Mouse (Mus musculus) frontal cortex, postnatal 36 days (tissue): ENCODE data around the gene Foxp1.

Experiments used
- DNase-seq, 2 experiments: peaks; one replicate each; pipeline ENCODE4 v3.0.0; 2022; ENCODE audit warnings: low spot score in 2 of 2

The Foxp1 gene

DNA sequence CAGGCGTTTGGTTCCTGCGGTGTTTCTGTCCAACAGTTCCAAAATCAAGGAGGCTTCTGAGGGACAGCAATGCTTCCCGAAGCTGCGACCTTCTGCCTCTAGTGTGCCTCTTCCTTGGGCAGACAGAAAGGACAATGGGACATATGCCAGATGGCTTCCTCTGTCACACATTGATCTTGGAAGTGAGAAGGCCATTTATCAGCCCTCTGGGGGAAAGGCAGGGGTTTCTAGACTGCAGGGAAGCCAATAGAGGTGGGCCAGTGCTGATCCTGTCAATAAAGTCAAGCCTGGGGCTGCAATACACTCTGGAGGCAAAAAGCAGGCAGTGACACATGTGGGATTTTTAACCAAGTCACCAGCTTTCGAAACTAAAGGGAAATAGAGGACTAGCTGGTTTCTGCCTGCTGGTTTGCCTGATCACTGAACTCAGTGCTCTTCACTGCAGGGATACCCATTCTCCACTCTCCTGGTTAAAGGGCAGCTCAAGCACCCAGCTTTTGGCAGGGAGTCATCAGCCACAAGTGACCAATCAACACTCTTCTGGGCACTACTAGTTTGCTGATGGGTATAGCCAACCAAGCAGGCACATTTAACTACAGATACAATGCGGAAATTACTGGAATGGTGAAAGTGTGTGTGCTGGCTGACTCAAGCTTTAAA is 315.2 kb downstream of the Foxp1 start:
- no peak for DNase-seq

DNA sequence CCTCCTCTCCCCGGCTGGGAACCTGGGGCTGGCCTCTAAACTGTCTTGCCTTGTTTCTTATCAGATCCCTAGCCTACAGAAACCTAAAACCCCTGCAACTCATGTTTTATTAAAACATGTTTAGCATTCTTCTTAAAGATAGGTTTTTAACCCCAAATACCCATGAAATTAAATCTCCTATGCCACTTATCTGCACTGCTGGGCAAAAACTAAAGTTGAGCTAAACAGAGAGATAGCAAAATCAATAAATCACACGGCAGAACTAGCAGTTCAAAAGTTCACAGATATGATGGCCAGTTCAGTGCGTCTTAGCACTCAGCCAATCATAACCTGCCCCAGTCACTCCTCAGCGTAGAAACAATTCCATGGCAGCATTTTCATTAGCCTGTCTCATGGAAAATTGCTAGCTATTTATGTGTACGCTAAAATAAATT is 316.1 kb downstream of the Foxp1 start:
- no peak for DNase-seq

- DNase-seq = no peak
These were observed 316.7 kb downstream of the Foxp1 start for GRCm38 (mm10) chr6:99205587-99206436.

GRCm38 (mm10) chr6:99204780-99205586 is 317.5 kb downstream of the Foxp1 start:
- DNase-seq = no peak

GRCm38 (mm10) chr6:99204052-99204779 is 318.3 kb downstream of the Foxp1 start:
- no peak for DNase-seq

DNA sequence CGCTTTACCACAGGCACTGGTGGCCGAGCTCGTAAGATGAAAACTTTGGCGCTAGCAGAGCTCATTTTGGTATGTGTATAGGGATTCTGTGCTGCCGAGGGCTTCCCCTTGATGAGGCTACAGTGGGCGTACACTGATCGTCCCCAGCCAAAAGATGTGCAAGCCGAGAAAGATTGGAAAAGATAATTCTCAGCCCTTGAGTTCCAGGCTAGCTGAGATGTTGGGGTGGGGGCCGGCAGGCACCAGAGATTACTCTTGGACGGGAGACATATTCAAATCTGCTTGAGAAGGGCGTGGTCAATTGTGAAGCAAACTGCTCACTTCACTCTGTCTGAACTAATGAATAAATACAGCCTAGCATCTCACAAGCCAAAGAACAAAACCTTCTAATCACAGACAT is 319.3 kb downstream of the Foxp1 start:
- DNase-seq = no peak

GRCm38 (mm10) chr6:99202781-99203180 is 319.7 kb downstream of the Foxp1 start:
- DNase-seq = no peak

DNA sequence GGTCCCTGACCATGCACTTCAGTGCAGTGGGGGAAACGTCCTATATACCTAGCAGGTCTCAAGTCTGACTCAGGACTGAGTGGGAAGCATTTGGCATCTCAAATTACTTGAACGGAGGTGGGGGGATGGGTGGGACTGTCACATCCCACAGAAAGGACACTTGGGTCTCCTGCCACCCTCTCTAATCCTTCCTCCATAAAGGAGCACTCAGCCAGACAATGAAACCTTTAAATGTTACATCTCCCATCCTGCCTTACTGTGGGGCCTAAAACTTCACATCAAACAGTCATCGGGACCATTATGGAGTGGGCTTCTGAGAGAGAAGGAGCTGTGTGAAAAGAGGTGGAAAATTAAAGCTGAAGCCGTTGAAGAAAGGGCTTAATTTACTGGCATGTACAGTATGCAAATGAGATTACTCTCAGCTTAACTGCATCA is 321.2 kb downstream of the Foxp1 start:
- DNase-seq = peak in 1 of 2 experiments; percentile 11

- DNase-seq = peak in 1 of 2 experiments; percentile 16
These were observed 321.9 kb downstream of the Foxp1 start for GRCm38 (mm10) chr6:99200656-99201055.

GRCm38 (mm10) chr6:99199277-99199676 is 323.2 kb downstream of the Foxp1 start:
- no peak for DNase-seq

- DNase-seq = no peak
These were observed 328.8 kb downstream of the Foxp1 start for GRCm38 (mm10) chr6:99193697-99194096.

DNA sequence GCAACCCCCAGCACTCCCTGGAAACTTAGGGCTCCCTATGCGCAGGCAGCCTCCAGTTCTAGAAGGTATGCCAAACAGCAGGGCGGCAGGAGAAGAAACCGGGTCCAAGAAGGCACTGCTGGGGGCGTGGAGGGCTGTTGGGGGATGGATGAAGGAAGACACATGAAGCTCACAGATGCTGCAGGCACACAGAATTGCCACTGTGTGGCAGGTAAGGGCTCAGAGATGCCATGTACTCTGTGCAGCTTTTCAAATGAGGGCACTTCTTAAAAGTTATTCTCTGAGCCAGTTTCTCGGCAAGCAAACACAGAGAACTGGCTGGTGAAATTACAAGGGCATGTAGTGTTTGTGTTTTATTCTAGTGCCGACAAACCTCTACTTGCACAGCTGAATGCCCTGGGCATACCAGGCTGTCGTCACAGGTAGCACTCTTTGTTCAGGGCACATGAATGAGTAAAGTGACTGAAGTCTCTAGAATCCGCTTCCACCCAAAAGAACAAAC is 330.8 kb downstream of the Foxp1 start:
- no peak for DNase-seq

GRCm38 (mm10) chr6:99191041-99191635 is 331.4 kb downstream of the Foxp1 start:
- no peak for DNase-seq

GRCm38 (mm10) chr6:99189967-99190366 is 332.6 kb downstream of the Foxp1 start:
- no peak for DNase-seq

DNA sequence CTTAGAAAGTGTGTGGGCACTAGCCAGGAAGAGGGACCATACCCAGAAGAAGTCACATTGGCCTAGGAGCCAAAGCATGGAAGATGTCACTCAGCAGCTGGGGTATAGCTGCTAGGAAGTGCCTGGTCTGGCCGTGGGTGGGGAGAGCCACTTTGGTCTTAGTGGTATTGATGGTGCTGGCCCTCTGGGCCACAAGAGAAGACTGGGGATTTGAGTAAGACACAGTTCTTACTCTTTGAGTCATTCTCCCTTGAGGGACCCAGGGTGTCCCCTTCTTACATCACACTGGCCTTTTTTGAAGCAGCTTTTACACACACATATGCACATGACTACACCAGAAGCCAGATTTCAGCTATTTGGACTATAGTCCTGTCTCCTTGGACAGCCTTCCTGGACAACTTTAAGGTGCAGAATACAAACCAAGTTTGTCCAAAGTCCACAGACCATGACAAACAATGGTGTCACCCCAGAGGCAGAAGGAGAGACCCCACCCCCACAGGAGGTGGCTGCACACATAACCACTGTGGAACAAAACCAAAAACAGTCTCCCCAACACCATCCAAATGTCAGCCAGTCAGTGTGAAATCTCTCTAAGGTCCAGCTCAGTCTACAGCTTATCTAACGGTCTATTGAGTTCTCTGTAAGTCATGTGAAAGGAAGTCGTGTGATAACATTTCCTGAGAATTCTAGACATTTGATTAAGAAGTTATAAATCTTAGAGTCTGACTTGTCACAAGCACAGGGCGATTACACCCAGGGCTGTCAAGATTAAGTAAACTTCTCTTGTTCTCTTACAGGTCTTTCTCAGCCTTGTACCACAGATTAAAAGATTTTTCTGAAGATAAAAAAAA is 333.9 kb downstream of the Foxp1 start:
- DNase-seq = no peak

DNA sequence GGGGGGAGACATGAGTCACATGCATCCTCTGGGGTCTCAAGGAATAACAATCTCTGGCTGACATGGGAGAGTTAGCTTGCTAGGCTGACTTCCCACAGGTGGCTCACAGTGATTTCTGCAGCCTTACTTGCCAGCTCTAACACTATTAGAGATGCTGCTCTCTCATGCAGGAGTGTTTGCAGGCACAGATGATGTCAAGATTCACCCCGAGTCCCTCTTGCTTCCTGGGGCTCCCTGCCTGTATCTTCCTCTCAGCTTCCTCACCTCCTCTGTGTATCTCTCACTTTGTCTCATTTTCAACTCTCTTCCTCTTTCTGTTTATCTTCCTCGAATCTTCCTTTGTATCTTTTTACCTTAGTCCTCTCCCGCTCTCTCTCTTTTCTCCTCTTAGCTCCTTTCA is 334.6 kb downstream of the Foxp1 start:
- no peak for DNase-seq

DNA sequence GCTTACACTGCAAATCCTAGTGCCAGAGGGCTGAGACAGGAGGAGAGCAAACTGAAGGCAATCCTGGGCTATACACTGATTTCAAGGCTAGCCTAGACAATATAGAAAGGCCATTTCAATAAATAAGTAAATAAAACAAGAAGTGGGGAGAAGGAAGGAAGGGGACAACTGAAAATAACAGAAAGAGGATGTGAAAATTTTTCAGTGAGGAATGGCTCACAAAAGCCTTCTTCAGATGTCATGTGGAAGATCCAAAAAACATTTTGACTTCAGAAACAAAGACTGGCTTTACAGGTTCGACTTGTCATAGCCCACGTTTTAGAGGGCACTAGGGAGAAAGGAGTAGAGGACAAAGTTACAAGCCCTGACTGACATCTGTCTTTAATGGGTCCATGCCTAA is 335.1 kb downstream of the Foxp1 start:
- DNase-seq = no peak

- DNase-seq = no peak
These were observed 336.0 kb downstream of the Foxp1 start for GRCm38 (mm10) chr6:99186569-99186968.

DNA sequence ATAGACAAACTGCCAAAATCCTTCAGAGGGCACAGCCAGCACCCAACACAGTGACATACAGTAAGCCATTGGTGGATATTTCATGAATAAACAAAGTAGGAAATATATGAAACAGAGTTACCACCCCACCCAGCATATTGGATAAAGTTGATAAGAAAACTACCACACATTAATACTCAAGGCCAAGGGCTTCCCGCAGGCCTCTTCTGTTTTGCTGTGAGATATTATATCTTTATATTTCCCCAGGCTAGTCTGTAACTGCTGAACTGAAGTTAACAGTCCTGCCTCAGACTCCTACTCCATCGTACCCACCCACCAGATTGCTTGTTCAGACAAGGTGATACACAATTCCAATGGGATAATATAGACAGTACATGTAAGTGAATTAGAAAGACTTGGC is 336.7 kb downstream of the Foxp1 start:
- no peak for DNase-seq

DNA sequence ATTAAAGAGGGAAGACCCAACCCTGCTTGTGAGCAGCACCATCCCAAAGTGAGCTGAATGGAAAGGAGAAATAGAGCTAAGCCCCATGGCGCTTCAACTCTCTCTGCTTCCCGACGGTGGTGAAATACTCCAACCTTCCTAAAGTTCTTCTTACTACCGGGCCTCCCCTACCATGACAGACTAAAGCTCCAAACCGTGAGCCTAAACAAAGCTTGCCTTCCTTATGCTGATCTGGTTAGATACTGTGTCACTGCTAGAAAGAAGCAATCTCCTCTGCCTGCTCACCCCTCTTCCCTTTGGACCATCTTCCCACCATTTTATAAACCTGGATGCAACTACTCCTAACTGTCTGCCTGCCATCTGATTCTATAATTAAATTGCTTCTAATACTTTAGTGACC is 338.5 kb downstream of the Foxp1 start:
- no peak for DNase-seq
